Mouse (Mus musculus) MEL (cell line): ENCODE measurements at regions not wholly inside any gene's neighbourhood (a gene's known extent, or its start where the extent isn't known, plus 50 kb on each side); places are given as distances from the start of the nearest gene placed in this dataset.

Experiments used
- CHD1 ChIP-seq: IDR thresholded peaks from 2 replicates; pipeline ENCODE4 v1.6.1; 2012; ENCODE audit warnings: low read depth, mild to moderate bottlenecking, inconsistent platforms, low read length, improper control_type of control experiment
- CTCF ChIP-seq, 3 experiments: IDR thresholded peaks in 2 of 3; conservative IDR thresholded peaks in 1 of 3; 2 replicates each; pipeline ENCODE4 v1.5.1; 2011 to 2012; ENCODE audit warnings: low read length in 3 of 3, low read depth in 2 of 3, mild to moderate bottlenecking in 2 of 3, improper control_type of control experiment in 1 of 3, inconsistent platforms in 1 of 3, mixed read lengths in 1 of 3, moderate library complexity in 1 of 3; ENCODE audit not compliant: control insufficient read depth in 1 of 3, insufficient read depth in 1 of 3, poor library complexity in 1 of 3, severe bottlenecking in 1 of 3
- EP300 ChIP-seq, 2 experiments: IDR thresholded peaks; 2 replicates each; pipeline ENCODE4 v1.6.1; 2011; ENCODE audit warnings: improper control_type of control experiment in 2 of 2, low read length in 2 of 2, low read depth in 1 of 2, mild to moderate bottlenecking in 1 of 2
- ETS1 ChIP-seq: IDR thresholded peaks from 2 replicates; pipeline ENCODE4 v1.6.1; 2012; ENCODE audit warnings: low read depth, mild to moderate bottlenecking, inconsistent platforms, low read length, improper control_type of control experiment, moderate library complexity
- GABPA ChIP-seq: IDR thresholded peaks from 2 replicates; pipeline ENCODE4 v1.6.1; 2012; ENCODE audit warnings: low read depth, mild to moderate bottlenecking, inconsistent platforms, low read length, improper control_type of control experiment, moderate library complexity
- GATA1 ChIP-seq: IDR thresholded peaks from 2 replicates; pipeline ENCODE4 v1.6.1; 2011; ENCODE audit warnings: low read depth, low read length, improper control_type of control experiment
- HCFC1 ChIP-seq: IDR thresholded peaks from 2 replicates; pipeline ENCODE4 v1.6.1; 2012; ENCODE audit warnings: low read depth, mild to moderate bottlenecking, inconsistent platforms, low read length, improper control_type of control experiment, moderate library complexity
- MAX ChIP-seq: IDR thresholded peaks from 2 replicates; pipeline ENCODE4 v1.6.1; 2011; ENCODE audit warnings: low read length, improper control_type of control experiment
- MYC ChIP-seq: IDR thresholded peaks from 2 replicates; pipeline ENCODE4 v1.6.1; 2011; ENCODE audit warnings: low read depth, mild to moderate bottlenecking, low read length, improper control_type of control experiment, moderate library complexity
- NELFE ChIP-seq: IDR thresholded peaks from 2 replicates; pipeline ENCODE4 v1.6.1; 2011; ENCODE audit warnings: low read depth, low read length, improper control_type of control experiment
- RCOR1 ChIP-seq: IDR thresholded peaks from 2 replicates; pipeline ENCODE4 v1.6.1; 2012; ENCODE audit warnings: low read depth, mild to moderate bottlenecking, inconsistent platforms, low read length, improper control_type of control experiment
- TCF12 ChIP-seq: IDR thresholded peaks from 2 replicates; pipeline ENCODE4 v1.6.1; 2014; ENCODE audit warnings: low read depth, mild to moderate bottlenecking, inconsistent platforms, low read length, improper control_type of control experiment, moderate library complexity
- USF1 ChIP-seq: IDR thresholded peaks from 2 replicates; pipeline ENCODE4 v1.6.1; 2014; ENCODE audit warnings: low read depth, mild to moderate bottlenecking, inconsistent platforms, low read length, improper control_type of control experiment, moderate library complexity
- ZC3H11A ChIP-seq: IDR thresholded peaks from 2 replicates; pipeline ENCODE4 v1.6.1; 2012; ENCODE audit warnings: low read depth, mild to moderate bottlenecking, inconsistent platforms, low read length, improper control_type of control experiment

GRCm38 (mm10) chr11:7508861-7509260 is 295.1 kb upstream of the Igfbp3 start:
- TF ChIP-seq RCOR1 (no peak), CTCF (IDR thresholded peaks at IDR 0.05 in 2 of 3, conservative IDR thresholded peaks at IDR 0.05 in 1 of 3; ENCODE audit: control insufficient read depth in 1 of 3, insufficient read depth in 1 of 3, low read depth in 2 of 3, low read length in 3 of 3, poor library complexity in 1 of 3, severe bottlenecking in 1 of 3) (no peak), EP300 (IDR thresholded peaks at IDR 0.05; ENCODE audit: low read depth in 1 of 2, low read length in 2 of 2) (no peak), ETS1 (no peak), USF1 (no peak), ZC3H11A (no peak), HCFC1 (no peak), GABPA (no peak), MAX (no peak), GATA1 (no peak), CHD1 (no peak), TCF12 (no peak), MYC (no peak), NELFE (no peak)
